Mouse (Mus musculus): ENCODE results near the gene Alg2. TPM values are rescaled to one million over a fixed set of nuclear protein-coding genes. Genes with fewer than 3 reads are reported as not detected.

Alg2 gene
- total RNA-seq, 2 experiments from 2014 or later = 18.8 to 37.3 TPM

DNA sequence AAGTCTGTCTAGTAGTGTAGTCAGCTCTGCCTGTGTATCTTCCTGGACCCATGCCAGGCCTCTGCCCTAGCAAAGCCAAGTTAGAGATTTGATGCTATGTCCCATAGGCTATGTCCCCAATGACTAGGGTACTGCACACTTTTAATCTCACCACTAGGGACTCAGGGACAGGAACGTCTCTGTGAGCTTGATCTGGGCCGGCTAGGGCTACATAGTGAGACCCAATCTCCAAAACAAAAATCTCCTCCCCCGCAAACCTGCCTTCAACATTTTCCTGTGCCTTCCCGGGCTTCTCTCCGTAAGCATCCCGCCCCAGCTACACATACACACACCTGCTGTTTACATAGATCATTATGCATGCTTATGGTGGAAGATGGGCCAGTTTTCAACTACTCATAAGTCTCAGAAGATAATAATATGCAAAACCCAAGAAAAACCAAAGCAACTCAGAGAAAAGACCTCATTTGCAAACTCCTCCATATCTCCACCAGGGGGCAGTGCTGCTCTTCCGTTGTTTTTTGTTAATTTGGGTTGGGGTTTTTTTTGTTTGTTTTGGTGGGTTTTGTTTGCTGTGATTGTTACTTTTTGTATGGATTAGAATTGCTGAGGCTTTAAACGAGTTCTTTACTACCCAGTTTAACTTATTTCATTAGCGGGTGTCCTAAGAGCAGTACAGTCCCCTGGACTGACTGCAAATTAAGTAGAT, 54.7 kb downstream of the Alg2 start:
- no peak for ATAC-seq (replicated peaks; ENCODE audit: poor library complexity, severe bottlenecking)

DNA sequence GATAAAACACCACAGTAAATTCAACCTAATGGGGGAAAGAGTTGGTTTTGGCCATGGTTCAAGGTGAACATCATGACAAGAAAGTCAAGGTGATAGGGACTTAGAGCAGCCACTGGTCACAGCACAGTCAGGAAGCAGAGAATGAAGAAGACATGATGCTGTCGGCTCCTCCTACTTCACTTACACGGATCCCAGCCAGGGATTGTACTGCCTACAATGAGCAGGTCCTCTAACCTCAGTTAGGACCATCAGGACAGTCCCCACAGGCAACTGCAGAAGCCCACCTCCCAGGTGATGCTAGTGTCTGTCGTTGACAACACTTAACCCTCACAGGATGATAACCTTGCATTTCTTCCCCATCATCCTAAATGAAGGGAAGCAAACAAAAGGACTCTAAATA, 56.3 kb downstream of the Alg2 start:
- ATAC-seq (replicated peaks; ENCODE audit: poor library complexity, severe bottlenecking) = no peak

Other genes with a start within 250 kb of the Alg2 start
- 14.0 and 18.4 TPM in 2 replicates for gene Tgfbr1, start 121.1 kb downstream of the Alg2 start, total RNA-seq (2014; fragmentation: Nextera tagmentation)
- 19.1 and 21.8 TPM in 2 replicates for gene Tgfbr1, start 121.1 kb downstream of the Alg2 start, total RNA-seq (2017)
- gene Sec61b, start 325 bp upstream of the Alg2 start, total RNA-seq (2014; fragmentation: Nextera tagmentation) = 823 and 839 TPM in 2 replicates
- 356 and 361 TPM in 2 replicates for gene Sec61b, start 325 bp upstream of the Alg2 start, total RNA-seq (2017)

Measured in granulocyte monocyte progenitor cell, adult 5-6 weeks (primary cell).